Mouse (Mus musculus): ENCODE measurements around the gene Capzb. TPM values are rescaled to one million over a fixed set of nuclear protein-coding genes. Genes with fewer than 3 reads are reported as not detected.

Capzb gene
- polyA plus RNA-seq, 1 experiment from 2014 or later: 250 TPM

- ATAC-seq (ENCODE audit: low FRiP score, low TSS enrichment): no peak
- no peaks in the 10 kb centered on the region for H3K9me3 ChIP-seq (ENCODE audit: control insufficient read depth, low read length)
- H3K9ac ChIP-seq (replicated peaks; ENCODE audit: low read length): no peak overlapping the region
- H3K4me2 ChIP-seq (ENCODE audit: low read length): no peak overlapping the region
- no peak overlapping the region for H3K4me3 ChIP-seq (replicated peaks; ENCODE audit: low read depth, low read length)
- peaks cover 62% of the 10 kb centered on the region for H3K36me3 ChIP-seq (ENCODE audit: control insufficient read depth, insufficient read depth, low read length)
- no peaks in the 10 kb centered on the region for H3K4me1 ChIP-seq (ENCODE audit: control insufficient read depth, insufficient read depth, low read length)
- WGBS: 78% methylated on average over 7 of the region's 7 CpGs
- no peak for DNase-seq
- no peaks in the 10 kb centered on the region for H3K27me3 ChIP-seq (ENCODE audit: control insufficient read depth, insufficient read depth, low read length)
- no peak overlapping the region for H3K27ac ChIP-seq (replicated peaks; ENCODE audit: low read depth, low read length)
Observed at GRCm38 (mm10) chr4:139266500-139266865, 73.8 kb downstream of the Capzb start.

- H3K9ac ChIP-seq (replicated peaks; ENCODE audit: low read length): no peak overlapping the region
- H3K4me3 ChIP-seq (replicated peaks; ENCODE audit: low read depth, low read length): no peak overlapping the region
- H3K36me3 ChIP-seq (ENCODE audit: control insufficient read depth, insufficient read depth, low read length): peaks cover 53% of the 10 kb centered on the region
- no peaks in the 10 kb centered on the region for H3K9me3 ChIP-seq (ENCODE audit: control insufficient read depth, low read length)
- 95% methylated on average over 3 of the region's 3 CpGs for WGBS
- DNase-seq (no peak), ATAC-seq (ENCODE audit: low FRiP score, low TSS enrichment) (no peak)
- H3K4me2 ChIP-seq (ENCODE audit: low read length): no peak overlapping the region
- H3K27me3 ChIP-seq (ENCODE audit: control insufficient read depth, insufficient read depth, low read length): no peaks in the 10 kb centered on the region
- H3K4me1 ChIP-seq (ENCODE audit: control insufficient read depth, insufficient read depth, low read length): no peaks in the 10 kb centered on the region
- H3K27ac ChIP-seq (replicated peaks; ENCODE audit: low read depth, low read length): no peak overlapping the region
Observed at GRCm38 (mm10) chr4:139267335-139267734, 74.6 kb downstream of the Capzb start.

GRCm38 (mm10) chr4:139268242-139268641 is 75.5 kb downstream of the Capzb start:
- H3K27me3 ChIP-seq (ENCODE audit: control insufficient read depth, insufficient read depth, low read length): no peaks in the 10 kb centered on the region
- no peaks in the 10 kb centered on the region for H3K9me3 ChIP-seq (ENCODE audit: control insufficient read depth, low read length)
- H3K4me3 ChIP-seq (replicated peaks; ENCODE audit: low read depth, low read length): no peak overlapping the region
- H3K4me1 ChIP-seq (ENCODE audit: control insufficient read depth, insufficient read depth, low read length): no peaks in the 10 kb centered on the region
- no peak overlapping the region for H3K4me2 ChIP-seq (ENCODE audit: low read length)
- no peak overlapping the region for H3K9ac ChIP-seq (replicated peaks; ENCODE audit: low read length)
- H3K27ac ChIP-seq (replicated peaks; ENCODE audit: low read depth, low read length): no peak overlapping the region
- no peak for ATAC-seq (ENCODE audit: low FRiP score, low TSS enrichment)
- no peak for DNase-seq
- peaks cover 44% of the 10 kb centered on the region for H3K36me3 ChIP-seq (ENCODE audit: control insufficient read depth, insufficient read depth, low read length)
- 96% methylated on average over 1 of the region's 1 CpGs for WGBS

GRCm38 (mm10) chr4:139270168-139270567 is 77.5 kb downstream of the Capzb start:
- no peak overlapping the region for H3K4me2 ChIP-seq (ENCODE audit: low read length)
- H3K9me3 ChIP-seq (ENCODE audit: control insufficient read depth, low read length): no peaks in the 10 kb centered on the region
- no peak for ATAC-seq (ENCODE audit: low FRiP score, low TSS enrichment)
- H3K36me3 ChIP-seq (ENCODE audit: control insufficient read depth, insufficient read depth, low read length): peaks cover 26% of the 10 kb centered on the region
- no peak overlapping the region for H3K4me3 ChIP-seq (replicated peaks; ENCODE audit: low read depth, low read length)
- no peak overlapping the region for H3K9ac ChIP-seq (replicated peaks; ENCODE audit: low read length)
- H3K4me1 ChIP-seq (ENCODE audit: control insufficient read depth, insufficient read depth, low read length): no peaks in the 10 kb centered on the region
- no peaks in the 10 kb centered on the region for H3K27me3 ChIP-seq (ENCODE audit: control insufficient read depth, insufficient read depth, low read length)
- DNase-seq: no peak
- 84% methylated on average over 3 of the region's 3 CpGs for WGBS
- no peak overlapping the region for H3K27ac ChIP-seq (replicated peaks; ENCODE audit: low read depth, low read length)

- H3K9ac ChIP-seq (replicated peaks; ENCODE audit: low read length): no peak overlapping the region
- DNase-seq (no peak), ATAC-seq (ENCODE audit: low FRiP score, low TSS enrichment) (no peak)
- no peak overlapping the region for H3K27ac ChIP-seq (replicated peaks; ENCODE audit: low read depth, low read length)
- peaks cover 17% of the 10 kb centered on the region; the same call in 1 of the 2 replicates for H3K36me3 ChIP-seq (ENCODE audit: control insufficient read depth, insufficient read depth, low read length)
- no peaks in the 10 kb centered on the region for H3K4me1 ChIP-seq (ENCODE audit: control insufficient read depth, insufficient read depth, low read length)
- H3K9me3 ChIP-seq (ENCODE audit: control insufficient read depth, low read length): no peaks in the 10 kb centered on the region
- no peak overlapping the region for H3K4me3 ChIP-seq (replicated peaks; ENCODE audit: low read depth, low read length)
- H3K27me3 ChIP-seq (ENCODE audit: control insufficient read depth, insufficient read depth, low read length): no peaks in the 10 kb centered on the region
- no peak overlapping the region for H3K4me2 ChIP-seq (ENCODE audit: low read length)
- WGBS: 94% methylated on average over 9 of the region's 9 CpGs
Observed at GRCm38 (mm10) chr4:139271562-139271961, 78.9 kb downstream of the Capzb start.

- Histone ChIP-seq H3K9me3 (ENCODE audit: control insufficient read depth, low read length) (no peaks in the 10 kb centered on the region), H3K27me3 (ENCODE audit: control insufficient read depth, insufficient read depth, low read length) (no peaks in the 10 kb centered on the region), H3K27ac (replicated peaks; ENCODE audit: low read depth, low read length) (no peak overlapping the region), H3K4me2 (ENCODE audit: low read length) (no peak overlapping the region), H3K4me3 (replicated peaks; ENCODE audit: low read depth, low read length) (no peak overlapping the region), H3K36me3 (ENCODE audit: control insufficient read depth, insufficient read depth, low read length) (peaks cover 12% of the 10 kb centered on the region; the same call in 1 of the 2 replicates), H3K9ac (replicated peaks; ENCODE audit: low read length) (no peak overlapping the region), H3K4me1 (ENCODE audit: control insufficient read depth, insufficient read depth, low read length) (no peaks in the 10 kb centered on the region)
- 93% methylated on average over 10 of the region's 10 CpGs for WGBS
- DNase-seq: no peak
- ATAC-seq (ENCODE audit: low FRiP score, low TSS enrichment): no peak
Observed at GRCm38 (mm10) chr4:139272951-139273680, 80.4 kb downstream of the Capzb start.

- no peaks in the 10 kb centered on the region for H3K9me3 ChIP-seq (ENCODE audit: control insufficient read depth, low read length)
- H3K4me1 ChIP-seq (ENCODE audit: control insufficient read depth, insufficient read depth, low read length): no peaks in the 10 kb centered on the region
- no peak overlapping the region for H3K4me2 ChIP-seq (ENCODE audit: low read length)
- no peak for DNase-seq
- H3K27me3 ChIP-seq (ENCODE audit: control insufficient read depth, insufficient read depth, low read length): no peaks in the 10 kb centered on the region
- H3K27ac ChIP-seq (replicated peaks; ENCODE audit: low read depth, low read length): no peak overlapping the region
- no peak overlapping the region for H3K9ac ChIP-seq (replicated peaks; ENCODE audit: low read length)
- H3K36me3 ChIP-seq (ENCODE audit: control insufficient read depth, insufficient read depth, low read length): peaks cover 4% of the 10 kb centered on the region
- 95% methylated on average over 7 of the region's 7 CpGs for WGBS
- no peak for ATAC-seq (ENCODE audit: low FRiP score, low TSS enrichment)
- no peak overlapping the region for H3K4me3 ChIP-seq (replicated peaks; ENCODE audit: low read depth, low read length)
Observed at GRCm38 (mm10) chr4:139274573-139274972, 81.9 kb downstream of the Capzb start.

- ATAC-seq (ENCODE audit: low FRiP score, low TSS enrichment) (no peak), DNase-seq (no peak)
- H3K27me3 ChIP-seq (ENCODE audit: control insufficient read depth, insufficient read depth, low read length): no peaks in the 10 kb centered on the region
- peaks cover 23% of the 10 kb centered on the region for H3K36me3 ChIP-seq (ENCODE audit: control insufficient read depth, insufficient read depth, low read length)
- no peak overlapping the region for H3K9ac ChIP-seq (replicated peaks; ENCODE audit: low read length)
- no peak overlapping the region for H3K4me3 ChIP-seq (replicated peaks; ENCODE audit: low read depth, low read length)
- no peak overlapping the region for H3K27ac ChIP-seq (replicated peaks; ENCODE audit: low read depth, low read length)
- H3K4me2 ChIP-seq (ENCODE audit: low read length): no peak overlapping the region
- 90% methylated on average over 7 of the region's 7 CpGs for WGBS
- H3K4me1 ChIP-seq (ENCODE audit: control insufficient read depth, insufficient read depth, low read length): no peaks in the 10 kb centered on the region
- H3K9me3 ChIP-seq (ENCODE audit: control insufficient read depth, low read length): no peaks in the 10 kb centered on the region
Observed at GRCm38 (mm10) chr4:139276411-139276810, 83.7 kb downstream of the Capzb start.

- Histone ChIP-seq H3K4me1 (ENCODE audit: control insufficient read depth, insufficient read depth, low read length) (no peaks in the 10 kb centered on the region), H3K9me3 (ENCODE audit: control insufficient read depth, low read length) (no peaks in the 10 kb centered on the region), H3K36me3 (ENCODE audit: control insufficient read depth, insufficient read depth, low read length) (peaks cover 48% of the 10 kb centered on the region), H3K4me3 (replicated peaks; ENCODE audit: low read depth, low read length) (no peak overlapping the region), H3K9ac (replicated peaks; ENCODE audit: low read length) (no peak overlapping the region), H3K4me2 (ENCODE audit: low read length) (no peak overlapping the region), H3K27ac (replicated peaks; ENCODE audit: low read depth, low read length) (no peak overlapping the region), H3K27me3 (ENCODE audit: control insufficient read depth, insufficient read depth, low read length) (no peaks in the 10 kb centered on the region)
- ATAC-seq (ENCODE audit: low FRiP score, low TSS enrichment) (no peak), DNase-seq (no peak)
- 90% methylated on average over 12 of the region's 12 CpGs for WGBS
Observed at GRCm38 (mm10) chr4:139280530-139280929, 87.8 kb downstream of the Capzb start.
